Mouse (Mus musculus) megakaryocyte, embryonic 14.5 days (primary cell): ENCODE measurements around the gene Pigyl.

Experiments used
- FLI1 ChIP-seq: IDR thresholded peaks from 2 replicates; pipeline ENCODE4 v1.6.1; 2012; ENCODE audit warnings: low read length, inconsistent platforms, mixed read lengths
- GATA1 ChIP-seq: IDR thresholded peaks from 3 replicates; pipeline ENCODE4 v1.6.1; 2012; ENCODE audit warnings: mixed read lengths, low read length, inconsistent platforms, borderline replicate concordance

DNA sequence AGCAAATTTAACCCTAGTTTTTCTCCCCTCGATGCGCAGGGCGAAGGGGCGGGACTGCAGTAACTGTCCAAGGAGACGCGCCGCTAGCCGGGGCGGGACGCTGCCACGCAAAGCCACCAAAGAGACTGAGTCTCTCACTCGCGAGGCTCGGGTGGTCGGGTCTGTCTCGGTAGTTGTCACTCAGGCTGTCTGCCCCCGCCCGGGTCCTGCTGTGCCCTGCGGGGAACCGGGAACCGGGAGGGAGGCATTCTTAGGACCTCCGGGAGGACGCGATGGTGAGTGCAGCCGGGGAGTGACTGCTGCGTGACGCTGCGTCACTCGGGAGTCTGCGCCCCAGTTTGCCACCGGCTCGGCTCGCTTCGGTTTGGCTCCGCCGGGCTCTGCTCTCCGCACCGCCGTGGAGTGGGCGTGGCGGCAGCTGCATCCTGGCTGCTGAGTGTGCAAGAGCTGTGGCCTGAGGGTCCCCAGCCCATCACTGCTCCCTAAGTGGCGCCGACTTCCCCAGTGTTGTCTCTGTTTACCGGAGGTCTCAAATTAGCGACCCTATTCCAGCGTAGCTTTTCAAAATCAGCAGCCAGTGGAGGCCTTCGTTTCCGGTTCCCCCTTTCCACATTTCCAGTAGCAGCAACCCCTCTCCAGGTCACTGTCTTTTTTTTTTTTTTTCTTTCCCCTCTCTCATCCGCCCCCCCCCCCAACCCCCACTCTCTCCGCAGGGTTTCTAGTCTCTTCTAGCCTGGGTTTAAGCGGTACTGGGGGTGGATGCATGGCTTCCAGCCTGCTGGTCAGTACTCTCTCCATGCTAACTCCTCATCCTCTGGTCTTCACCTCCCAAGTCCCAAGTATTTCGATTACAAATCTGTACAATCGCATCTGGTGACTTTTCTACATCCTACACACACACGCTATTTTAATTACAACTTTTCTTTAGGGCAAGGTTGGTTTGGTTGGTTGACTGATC, 8.3 kb downstream of the Pigyl start:
- TF ChIP-seq GATA1, result no peak
- TF ChIP-seq FLI1, result no peak
